ENCODE assay signal across 8 mouse cellular contexts in genomic region chr6:52159164-52159761, GRCm38 (mm10). TPM values are rescaled to one million over a fixed set of nuclear protein-coding genes. Genes with fewer than 3 reads are reported as not detected.
DNase-seq lines count a peak whose midpoint lies in the region; ATAC-seq and TF ChIP-seq lines count a peak whose summit lies in the region.

No protein-coding gene starts in this region.

- peaks cover 2% of the 10 kb centered on the region; the same call in 1 of the 2 replicates for H3K4me1 ChIP-seq in thymus, adult 2 months (replicated peaks; ENCODE audit: control insufficient read depth, insufficient read depth, low read length)
- peaks cover 24% of the 10 kb centered on the region for H3K4me1 ChIP-seq in heart, embryonic 15.5 days (replicated peaks)
- H3K4me1 ChIP-seq in limb, embryonic 12.5 days (replicated peaks): peaks cover 47% of the 10 kb centered on the region
- H3K4me1 ChIP-seq in neural tube, embryonic 13.5 days (replicated peaks): peaks cover 84% of the 10 kb centered on the region

- peak overlapping the region; percentile 58; the same call in 1 of the 2 replicates for H3K9ac ChIP-seq in heart, embryonic 15.5 days
- peak overlapping the region; percentile 64 for H3K9ac ChIP-seq in limb, embryonic 12.5 days (replicated peaks)
- H3K9ac ChIP-seq in neural tube, embryonic 13.5 days: peak overlapping the region; percentile 92

- H3K4me2 ChIP-seq in heart, embryonic 15.5 days: peak overlapping the region; percentile 97
- H3K4me2 ChIP-seq in limb, embryonic 12.5 days: peak overlapping the region; percentile 100
- H3K4me2 ChIP-seq in neural tube, embryonic 13.5 days: peak overlapping the region; percentile 75

- DNase-seq in thymus, adult 2 months: no peak
- no peak for DNase-seq in thymus, adult 18-20 months
- DNase-seq in gastrocnemius, postnatal 4 days (ENCODE audit: low spot score in 2 of 2): no peak
- DNase-seq in cerebellum, postnatal 4 days (ENCODE audit: low spot score in 2 of 2): no peak
- no peak for DNase-seq in urinary bladder, adult 18-20 months (ENCODE audit: low spot score in 2 of 2)

- H3K4me3 ChIP-seq in thymus, adult 2 months (ENCODE audit: control insufficient read depth, insufficient read depth, low read length): peak overlapping the region; percentile 42; the same call in 1 of the 2 replicates
- H3K4me3 ChIP-seq in heart, embryonic 15.5 days: peak overlapping the region; percentile 75
- H3K4me3 ChIP-seq in limb, embryonic 12.5 days (replicated peaks): peak overlapping the region; percentile 71
- H3K4me3 ChIP-seq in neural tube, embryonic 13.5 days: peak overlapping the region; percentile 89

- no peaks in the 10 kb centered on the region for H3K9me3 ChIP-seq in heart, embryonic 15.5 days (replicated peaks)
- no peaks in the 10 kb centered on the region for H3K9me3 ChIP-seq in limb, embryonic 12.5 days
- H3K9me3 ChIP-seq in neural tube, embryonic 13.5 days: no peaks in the 10 kb centered on the region

- H3K27ac ChIP-seq in thymus, adult 2 months (ENCODE audit: control insufficient read depth, insufficient read depth, low read length): no peak overlapping the region; the same call in 1 of the 2 replicates
- peak overlapping the region; percentile 79 for H3K27ac ChIP-seq in heart, embryonic 15.5 days
- H3K27ac ChIP-seq in limb, embryonic 12.5 days: peak overlapping the region; percentile 66
- peak overlapping the region; percentile 99 for H3K27ac ChIP-seq in neural tube, embryonic 13.5 days (replicated peaks)

- WGBS in thymus, adult 2 months: 60% methylated on average over 12 of the region's 12 CpGs
- 12% methylated on average over 12 of the region's 12 CpGs for WGBS in heart, embryonic 15.5 days
- WGBS in limb, embryonic 12.5 days: 5% methylated on average over 12 of the region's 12 CpGs
- 1% methylated on average over 12 of the region's 12 CpGs for WGBS in neural tube, embryonic 13.5 days

- H3K36me3 ChIP-seq in thymus, adult 2 months (ENCODE audit: control insufficient read depth, insufficient read depth, low read length): no peaks in the 10 kb centered on the region
- H3K36me3 ChIP-seq in heart, embryonic 15.5 days: no peaks in the 10 kb centered on the region
- H3K36me3 ChIP-seq in limb, embryonic 12.5 days: no peaks in the 10 kb centered on the region
- no peaks in the 10 kb centered on the region for H3K36me3 ChIP-seq in neural tube, embryonic 13.5 days

- no peak for TF ChIP-seq CTCF in thymus, adult 2 months (IDR thresholded peaks at IDR 0.05; ENCODE audit: borderline replicate concordance, control insufficient read depth, extremely low read depth, insufficient read depth, low read length, poor library complexity)

- H3K27me3 ChIP-seq in thymus, adult 2 months (ENCODE audit: control insufficient read depth, insufficient read depth, low read length): peaks cover 12% of the 10 kb centered on the region
- peaks cover 99% of the 10 kb centered on the region for H3K27me3 ChIP-seq in heart, embryonic 15.5 days
- peaks cover 83% of the 10 kb centered on the region for H3K27me3 ChIP-seq in limb, embryonic 12.5 days
- H3K27me3 ChIP-seq in neural tube, embryonic 13.5 days: peaks cover 15% of the 10 kb centered on the region

- ATAC-seq in heart, embryonic 15.5 days (replicated peaks; ENCODE audit: insufficient number of reproducible peaks, insufficient read depth, low FRiP score, low read depth): peak; percentile 50; the same call in 1 of the 2 replicates
- ATAC-seq in limb, embryonic 12.5 days (ENCODE audit: insufficient number of reproducible peaks, insufficient read depth, low FRiP score, low TSS enrichment, low read depth): 0 out of 2 replicates have a peak, but pooled peaks have one; percentile 11
- no peak for ATAC-seq in neural tube, embryonic 13.5 days (ENCODE audit: low read depth)

- no peak for TF ChIP-seq POLR2A in thymus, adult 2 months (IDR thresholded peaks at IDR 0.05; ENCODE audit: control insufficient read depth, extremely low read depth, insufficient read depth, low read length, poor library complexity)

RNA-seq across cellular contexts. Expression of gene Hoxa1, which starts 1.1 kb away (rescaled TPM):
- 0.43 and 0.63 TPM in 2 replicates for polyA plus RNA-seq in thymus, adult 2 months (2012; rRNA removed)
- 0.59 and 1.1 TPM in 2 replicates for polyA plus RNA-seq in heart, embryonic 15.5 days (2015; fragmentation: Nextera tagmentation; extraction: Ambion mirVana)
- 0.58 and 0.70 TPM in 2 replicates for polyA plus RNA-seq in limb, embryonic 12.5 days (2016; fragmentation: Nextera tagmentation; extraction: Ambion mirVana)
- polyA plus RNA-seq in neural tube, embryonic 13.5 days (2015; fragmentation: Nextera tagmentation; extraction: Ambion mirVana): 2.0 and 3.0 TPM in 2 replicates
- total RNA-seq in gastrocnemius, postnatal 4 days (2021): under 1 TPM; 0.34 to 0.54 TPM

RNA-seq across cellular contexts. Expression of gene Hoxa2, which starts 5.4 kb away (rescaled TPM):
- polyA plus RNA-seq in thymus, adult 2 months (2012; rRNA removed): 0.85 and 1.4 TPM in 2 replicates
- 1.2 and 3.1 TPM in 2 replicates for polyA plus RNA-seq in heart, embryonic 15.5 days (2015; fragmentation: Nextera tagmentation; extraction: Ambion mirVana)
- polyA plus RNA-seq in limb, embryonic 12.5 days (2016; fragmentation: Nextera tagmentation; extraction: Ambion mirVana): 1.8 and 2.0 TPM in 2 replicates
- 11.9 and 13.7 TPM in 2 replicates for polyA plus RNA-seq in neural tube, embryonic 13.5 days (2015; fragmentation: Nextera tagmentation; extraction: Ambion mirVana)
- total RNA-seq in gastrocnemius, postnatal 4 days (2021): 1 to 10 TPM; 1.1 to 1.5 TPM

RNA-seq across cellular contexts. Expression of gene 5730596B20Rik, which starts 18.0 kb away (rescaled TPM):
- polyA plus RNA-seq in thymus, adult 2 months (2012; rRNA removed): 0.04 TPM in 1 of 2 replicates, not detected in the other
- 0.33 and 0.68 TPM in 2 replicates for polyA plus RNA-seq in heart, embryonic 15.5 days (2015; fragmentation: Nextera tagmentation; extraction: Ambion mirVana)
- polyA plus RNA-seq in limb, embryonic 12.5 days (2016; fragmentation: Nextera tagmentation; extraction: Ambion mirVana): 0.91 and 0.98 TPM in 2 replicates
- 3.5 and 4.1 TPM in 2 replicates for polyA plus RNA-seq in neural tube, embryonic 13.5 days (2015; fragmentation: Nextera tagmentation; extraction: Ambion mirVana)
- under 1 TPM; 0.34 to 0.54 TPM for total RNA-seq in gastrocnemius, postnatal 4 days (2021)

RNA-seq across cellular contexts. Expression of gene Hoxa4, which starts 32.3 kb away (rescaled TPM):
- polyA plus RNA-seq in thymus, adult 2 months (2012; rRNA removed): 1.2 and 1.5 TPM in 2 replicates
- polyA plus RNA-seq in heart, embryonic 15.5 days (2015; fragmentation: Nextera tagmentation; extraction: Ambion mirVana): 0.43 and 0.77 TPM in 2 replicates
- polyA plus RNA-seq in limb, embryonic 12.5 days (2016; fragmentation: Nextera tagmentation; extraction: Ambion mirVana): 0.35 and 0.90 TPM in 2 replicates
- 5.7 and 5.8 TPM in 2 replicates for polyA plus RNA-seq in neural tube, embryonic 13.5 days (2015; fragmentation: Nextera tagmentation; extraction: Ambion mirVana)
- 10 to 100 TPM in 1 of 2 experiments, 1 to 10 TPM in 1; 9.2 to 11.8 TPM for total RNA-seq in gastrocnemius, postnatal 4 days (2021)

RNA-seq across cellular contexts. Expression of gene Hoxa5, which starts 45.1 kb away (rescaled TPM):
- polyA plus RNA-seq in thymus, adult 2 months (2012; rRNA removed): 1.1 and 1.5 TPM in 2 replicates
- 2.3 and 6.3 TPM in 2 replicates for polyA plus RNA-seq in heart, embryonic 15.5 days (2015; fragmentation: Nextera tagmentation; extraction: Ambion mirVana)
- 8.2 and 9.2 TPM in 2 replicates for polyA plus RNA-seq in limb, embryonic 12.5 days (2016; fragmentation: Nextera tagmentation; extraction: Ambion mirVana)
- polyA plus RNA-seq in neural tube, embryonic 13.5 days (2015; fragmentation: Nextera tagmentation; extraction: Ambion mirVana): 44.7 and 66.8 TPM in 2 replicates
- 1 to 10 TPM; 4.4 to 5.1 TPM for total RNA-seq in gastrocnemius, postnatal 4 days (2021)
